Mouse (Mus musculus) gonadal fat pad, adult 2 months (tissue): ENCODE measurements at regions not wholly inside any gene's neighbourhood (a gene's known extent, or its start where the extent isn't known, plus 50 kb on each side); places are given as distances from the start of the nearest gene placed in this dataset.

ENCODE experiments used
- DNase-seq: peaks from one replicate; pipeline ENCODE4 v3.0.0-alpha.2; 2012; ENCODE audit warnings: low read depth

GRCm38 (mm10) chr7:98768460-98768859 lies 65.6 kb downstream of the Thap12 start:
- DNase-seq: no peak

DNA sequence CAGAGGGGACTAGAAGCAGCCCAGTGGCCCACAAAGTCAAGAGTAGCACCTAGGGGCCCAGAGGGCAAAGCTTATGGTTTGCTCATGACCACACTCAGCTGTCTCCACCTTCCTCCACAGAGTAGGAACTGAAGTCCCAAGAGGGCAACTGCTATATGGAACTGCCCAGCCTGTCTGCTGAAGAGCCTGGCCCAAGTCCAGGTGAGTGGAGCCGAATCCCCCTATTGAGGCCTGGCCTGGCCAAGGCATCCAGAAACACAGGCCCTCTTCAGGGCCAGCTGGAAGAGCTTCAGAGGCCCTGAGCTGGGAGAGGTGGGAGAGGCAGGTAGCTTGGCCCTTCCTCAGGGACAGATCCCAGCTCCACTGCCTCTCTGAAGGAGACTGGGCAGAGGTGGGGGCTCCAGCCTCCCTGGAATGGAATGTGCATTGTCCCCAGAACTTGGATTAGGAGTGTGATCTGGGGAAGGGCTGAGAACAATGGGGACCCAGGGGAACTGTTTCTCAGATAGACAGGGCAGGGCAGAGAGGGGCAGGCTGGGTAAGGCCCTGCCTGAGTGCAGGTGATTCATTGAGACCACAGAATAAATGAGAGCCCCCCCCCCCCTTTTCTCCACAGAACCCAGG lies 65.7 kb upstream of the Wnt11 start:
- no peak for DNase-seq

- no peak for DNase-seq
These were observed 64.5 kb upstream of the Wnt11 start for GRCm38 (mm10) chr7:98770257-98770890.

GRCm38 (mm10) chr7:98771134-98771775 lies 63.7 kb upstream of the Wnt11 start:
- DNase-seq: no peak

DNA sequence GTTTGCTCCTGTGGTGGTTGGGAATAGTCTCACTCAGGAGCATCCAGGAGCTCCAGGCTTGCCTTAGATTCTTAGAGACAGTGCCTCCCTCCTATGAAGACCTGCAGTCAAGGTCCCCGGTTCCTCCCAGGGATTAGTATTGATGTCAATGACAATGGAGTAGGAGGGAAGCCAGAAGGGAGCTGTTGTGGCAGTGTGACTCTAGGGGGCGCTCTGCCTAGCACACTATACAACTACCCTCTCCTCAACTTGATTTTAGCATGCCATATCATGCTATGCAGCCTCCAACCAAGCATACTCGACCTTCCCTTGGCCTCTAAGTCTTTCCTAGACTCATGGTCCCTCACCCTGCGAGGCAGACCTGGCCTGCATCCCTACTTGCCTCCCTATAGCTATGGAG lies 60.3 kb upstream of the Wnt11 start:
- no peak for DNase-seq

DNA sequence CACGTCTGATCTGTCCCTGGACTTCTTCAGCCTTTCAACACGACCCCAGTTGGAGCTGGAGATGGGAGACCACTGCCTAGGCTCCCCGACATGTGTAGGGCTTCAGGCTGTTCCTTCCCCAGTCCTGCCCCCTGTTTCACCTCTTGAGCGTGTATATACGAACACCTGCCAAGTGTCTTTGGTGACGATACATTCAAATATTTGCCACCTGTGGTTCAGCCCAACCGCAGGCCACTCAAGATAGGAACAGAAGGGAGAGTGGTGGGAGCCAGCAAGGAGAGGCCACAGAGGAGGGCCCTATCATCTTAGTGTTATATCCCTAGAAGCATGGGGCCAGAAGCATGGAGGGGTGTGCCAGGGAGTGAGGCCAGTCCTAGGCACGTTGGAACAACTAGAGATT lies 59.9 kb upstream of the Wnt11 start:
- no peak for DNase-seq

DNA sequence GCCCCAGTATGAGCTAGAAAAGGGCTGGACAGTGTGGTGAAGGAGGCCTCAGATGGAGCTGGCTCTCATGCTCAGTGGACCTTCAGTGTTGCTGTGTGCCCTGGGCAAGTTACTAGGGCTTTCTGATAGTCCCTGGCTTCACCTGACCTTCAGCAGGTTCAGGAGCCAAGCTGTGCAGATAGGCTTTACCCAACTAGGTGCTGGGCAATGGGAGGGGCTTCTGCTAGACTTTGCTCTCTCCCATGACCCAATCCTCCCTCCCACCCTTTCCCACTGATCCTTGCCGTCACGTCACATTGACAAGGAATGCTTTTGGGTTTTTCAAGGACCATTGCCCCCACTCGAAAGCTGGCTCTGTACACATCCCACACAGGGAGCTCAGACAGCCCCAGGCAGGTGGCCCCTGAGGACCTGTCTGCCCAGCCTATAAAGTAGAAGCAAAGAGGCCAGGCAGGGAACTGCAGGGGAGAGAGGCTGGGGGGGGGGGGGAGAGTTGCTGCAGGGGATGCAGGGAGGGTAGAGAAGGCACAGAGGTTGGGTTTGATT lies 57.5 kb upstream of the Wnt11 start:
- no peak for DNase-seq

DNA sequence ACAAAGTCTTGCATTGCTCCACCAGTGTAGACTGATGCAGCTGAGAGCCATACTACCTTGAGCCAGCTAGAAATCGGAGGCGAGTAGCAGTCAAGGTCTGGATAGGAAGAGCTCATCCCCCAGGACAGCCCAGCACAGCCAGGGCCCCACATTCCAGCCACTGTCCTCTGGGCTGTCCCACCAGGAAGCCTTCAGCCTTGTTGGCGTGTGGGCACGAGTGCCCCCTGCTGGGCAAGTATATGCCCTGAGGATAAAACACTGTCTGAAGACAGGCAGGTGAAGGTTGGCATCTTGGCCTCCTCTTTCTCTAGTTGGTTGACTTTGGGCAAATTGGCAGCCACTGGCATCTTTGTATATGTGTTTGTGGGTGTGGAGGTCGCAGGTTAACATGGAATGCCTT lies 56.0 kb upstream of the Wnt11 start:
- no peak for DNase-seq

DNA sequence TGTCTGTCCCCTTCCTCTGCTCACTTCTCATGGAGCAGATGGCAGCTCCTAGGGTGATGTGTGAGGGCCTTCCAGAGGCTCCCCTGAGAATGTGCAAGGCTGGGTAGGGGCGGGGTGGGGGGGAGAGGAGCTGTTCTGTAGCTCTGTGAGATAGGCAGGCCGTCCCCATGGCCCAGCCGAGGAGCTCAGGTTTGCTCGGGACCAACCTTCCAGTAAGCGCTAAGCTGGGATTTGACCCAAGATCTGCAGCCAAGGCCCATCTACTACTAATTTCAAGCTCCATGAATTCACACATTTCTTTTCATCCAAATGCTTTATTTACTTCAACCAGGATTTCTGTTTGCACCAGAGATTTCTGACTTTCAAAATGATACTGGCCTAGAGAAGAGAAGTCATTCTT lies 51.4 kb upstream of the Wnt11 start:
- DNase-seq: no peak

GRCm38 (mm10) chr7:98783954-98784353 lies 51.0 kb upstream of the Wnt11 start:
- peak; percentile 31 for DNase-seq

DNA sequence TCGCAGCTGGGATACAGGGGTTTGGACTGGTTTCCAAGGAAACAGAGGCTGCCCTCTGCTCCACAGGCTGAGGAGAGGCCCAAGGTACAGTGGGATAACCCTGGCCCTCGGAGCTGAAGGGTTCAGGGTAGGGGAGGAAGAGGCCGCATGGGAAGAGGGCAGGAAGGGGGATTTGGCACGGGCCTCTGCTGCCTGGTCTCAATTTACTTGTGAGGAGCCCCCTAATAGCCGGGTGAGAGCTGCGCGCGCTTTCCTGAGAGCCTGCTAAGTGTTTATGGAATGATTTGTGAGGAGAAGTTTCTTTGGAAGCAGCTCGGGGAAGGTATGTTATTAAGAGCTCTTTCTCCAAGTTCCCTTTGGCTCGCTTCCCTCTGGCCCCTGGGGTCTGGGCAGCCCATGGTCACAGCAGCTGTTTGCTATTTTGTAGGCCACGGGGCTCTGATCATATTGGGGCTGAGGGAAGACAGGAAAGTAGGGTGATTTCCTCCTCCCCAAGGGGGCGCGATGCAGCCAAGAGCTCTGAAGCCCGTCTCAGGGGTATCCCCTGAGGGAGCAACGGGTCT lies 50.5 kb upstream of the Wnt11 start:
- no peak for DNase-seq
